Mouse (Mus musculus): ENCODE measurements around the gene Them4.
A peak's percentile ranks its signal among the peaks of the same experiment; 100 is the strongest.
"Not testable (repeated sequence)": the region's sequence is repeated elsewhere in the genome, so short reads cannot be mapped to it uniquely, and the experiment has no call there.

Gene Them4

GRCm38 (mm10) chr3:94309633-94310363 lies at the start of gene Them4:
TSS of gene Them4 (plus strand) at chr3:94310089.
- DNase-seq (ENCODE audit: low spot score): peak; percentile 96

GRCm38 (mm10) chr3:94260598-94260997 lies 49.3 kb upstream of the Them4 start:
- no peak for DNase-seq (ENCODE audit: low spot score)

- not testable (repeated sequence) for DNase-seq (ENCODE audit: low spot score)
Measured at GRCm38 (mm10) chr3:94263736-94264135, 46.2 kb upstream of the Them4 start, which contains the start of gene Gm4778. TSS of gene Gm4778 (plus strand) at chr3:94264036.

- no peak for DNase-seq (ENCODE audit: low spot score)
Measured at GRCm38 (mm10) chr3:94275991-94276390, 33.9 kb upstream of the Them4 start.

- DNase-seq (ENCODE audit: low spot score): no peak
Measured at GRCm38 (mm10) chr3:94305457-94305856, 4.4 kb upstream of the Them4 start.

GRCm38 (mm10) chr3:94306975-94307374 lies 2.9 kb upstream of the Them4 start:
- DNase-seq (ENCODE audit: low spot score): no peak

- no peak for DNase-seq (ENCODE audit: low spot score)
Measured at GRCm38 (mm10) chr3:94310491-94310890, 602 bp downstream of the Them4 start.

GRCm38 (mm10) chr3:94310911-94311310 lies 1.0 kb downstream of the Them4 start:
- no peak for DNase-seq (ENCODE audit: low spot score)

GRCm38 (mm10) chr3:94311376-94311775 lies 1.5 kb downstream of the Them4 start:
- no peak for DNase-seq (ENCODE audit: low spot score)

GRCm38 (mm10) chr3:94328681-94329080 lies 18.8 kb downstream of the Them4 start:
- DNase-seq (ENCODE audit: low spot score): peak; percentile 12

GRCm38 (mm10) chr3:94334442-94334841 lies 24.6 kb downstream of the Them4 start:
- DNase-seq (ENCODE audit: low spot score): no peak

- DNase-seq (ENCODE audit: low spot score): peak; percentile 39
Measured at GRCm38 (mm10) chr3:94338522-94338921, 28.6 kb downstream of the Them4 start.

GRCm38 (mm10) chr3:94341959-94342422 lies 32.1 kb downstream of the Them4 start, which contains the start of gene Them5:
TSS of gene Them5 (plus strand) at chr3:94342099.
- peak; percentile 11 for DNase-seq (ENCODE audit: low spot score)

- DNase-seq (ENCODE audit: low spot score): no peak
Measured at GRCm38 (mm10) chr3:94342552-94342951, 32.7 kb downstream of the Them4 start.

- DNase-seq (ENCODE audit: low spot score): no peak
Measured at GRCm38 (mm10) chr3:94344182-94344581, 34.3 kb downstream of the Them4 start.

GRCm38 (mm10) chr3:94344897-94345296 lies 35.0 kb downstream of the Them4 start:
- DNase-seq (ENCODE audit: low spot score): no peak

- no peak for DNase-seq (ENCODE audit: low spot score)
Measured at GRCm38 (mm10) chr3:94348146-94348545, 38.3 kb downstream of the Them4 start.

GRCm38 (mm10) chr3:94360812-94361211 lies 50.9 kb downstream of the Them4 start:
- DNase-seq (ENCODE audit: low spot score): peak; percentile 41

- DNase-seq (ENCODE audit: low spot score): no peak
Measured at GRCm38 (mm10) chr3:94362138-94362537, 52.2 kb downstream of the Them4 start, which contains the start of gene C2cd4d. TSS of gene C2cd4d (plus strand) at chr3:94362438.

- DNase-seq (ENCODE audit: low spot score): no peak
Measured at GRCm38 (mm10) chr3:94363291-94364153, 53.6 kb downstream of the Them4 start.

GRCm38 (mm10) chr3:94364154-94364526 lies 54.3 kb downstream of the Them4 start:
- no peak for DNase-seq (ENCODE audit: low spot score)

- DNase-seq (ENCODE audit: low spot score): peak; percentile 82
Measured at GRCm38 (mm10) chr3:94366761-94367160, 56.9 kb downstream of the Them4 start.

- DNase-seq (ENCODE audit: low spot score): no peak
Measured at GRCm38 (mm10) chr3:94367511-94367910, 57.6 kb downstream of the Them4 start.
